Mouse (Mus musculus): ENCODE measurements around the gene Zmym6. TPM values are rescaled to one million over a fixed set of nuclear protein-coding genes. Genes with fewer than 3 reads are reported as not detected.

Zmym6 gene
- polyA plus RNA-seq, 1 experiment from 2014 or later: 22.3 TPM

GRCm38 (mm10) chr4:127168914-127169345 lies 91.7 kb downstream of the Zmym6 start, which contains the start of gene Dlgap3:
Dlgap3 (plus strand) TSS chr4:127169204.
- no peaks in the 10 kb centered on the region for H3K9me3 ChIP-seq (ENCODE audit: control insufficient read depth, low read length)
- peaks cover 47% of the 10 kb centered on the region for H3K27me3 ChIP-seq (ENCODE audit: control insufficient read depth, insufficient read depth, low read length)
- H3K9ac ChIP-seq (ENCODE audit: low read length): peak within 1 kb of the TSS; percentile 45; the same call in 1 of the 2 replicates
- H3K27ac ChIP-seq (replicated peaks; ENCODE audit: low read depth, low read length): no peak within 1 kb of the TSS
- peak within 1 kb of the TSS; percentile 100 for H3K4me2 ChIP-seq (ENCODE audit: low read depth, severe bottlenecking)
- WGBS: 0% methylated on average over 34 of the region's 67 CpGs
- no peaks in the 10 kb centered on the region for H3K36me3 ChIP-seq (ENCODE audit: control insufficient read depth, insufficient read depth, low read length)
- H3K4me1 ChIP-seq (ENCODE audit: control insufficient read depth, insufficient read depth, low read length): peaks cover 9% of the 10 kb centered on the region
- DNase-seq (ENCODE audit: low spot score) (no peak), ATAC-seq (ENCODE audit: insufficient number of reproducible peaks, low FRiP score, low TSS enrichment, low read depth) (peak; percentile 25; the same call in 1 of the 2 replicates)
- H3K4me3 ChIP-seq (ENCODE audit: low read depth, low read length): peak within 1 kb of the TSS; percentile 65

- H3K36me3 ChIP-seq (ENCODE audit: control insufficient read depth, insufficient read depth, low read length): no peaks in the 10 kb centered on the region
- peak; percentile 49 for ATAC-seq (ENCODE audit: insufficient number of reproducible peaks, low FRiP score, low TSS enrichment, low read depth)
- H3K4me1 ChIP-seq (ENCODE audit: control insufficient read depth, insufficient read depth, low read length): peaks cover 9% of the 10 kb centered on the region
- 2% methylated on average over 43 of the region's 51 CpGs for WGBS
- peak; percentile 46 for DNase-seq (ENCODE audit: low spot score)
- H3K4me2 ChIP-seq (ENCODE audit: low read depth, severe bottlenecking): peak overlapping the region; percentile 100
- peak overlapping the region; percentile 65 for H3K4me3 ChIP-seq (ENCODE audit: low read depth, low read length)
- peaks cover 47% of the 10 kb centered on the region for H3K27me3 ChIP-seq (ENCODE audit: control insufficient read depth, insufficient read depth, low read length)
- no peak overlapping the region for H3K27ac ChIP-seq (replicated peaks; ENCODE audit: low read depth, low read length)
- H3K9ac ChIP-seq (ENCODE audit: low read length): peak overlapping the region; percentile 45; the same call in 1 of the 2 replicates
- H3K9me3 ChIP-seq (ENCODE audit: control insufficient read depth, low read length): no peaks in the 10 kb centered on the region
Observed at GRCm38 (mm10) chr4:127169346-127170221, 92.4 kb downstream of the Zmym6 start.

- Histone ChIP-seq H3K4me1 (ENCODE audit: control insufficient read depth, insufficient read depth, low read length) (peaks cover 9% of the 10 kb centered on the region), H3K4me3 (ENCODE audit: low read depth, low read length) (no peak overlapping the region), H3K9me3 (ENCODE audit: control insufficient read depth, low read length) (no peaks in the 10 kb centered on the region), H3K36me3 (ENCODE audit: control insufficient read depth, insufficient read depth, low read length) (no peaks in the 10 kb centered on the region), H3K9ac (ENCODE audit: low read length) (no peak overlapping the region), H3K27ac (replicated peaks; ENCODE audit: low read depth, low read length) (no peak overlapping the region), H3K4me2 (ENCODE audit: low read depth, severe bottlenecking) (no peak overlapping the region), H3K27me3 (ENCODE audit: control insufficient read depth, insufficient read depth, low read length) (peaks cover 47% of the 10 kb centered on the region)
- no peak for ATAC-seq (ENCODE audit: insufficient number of reproducible peaks, low FRiP score, low TSS enrichment, low read depth)
- 54% methylated on average over 5 of the region's 5 CpGs for WGBS
- DNase-seq (ENCODE audit: low spot score): no peak
Observed at GRCm38 (mm10) chr4:127170866-127171265, 93.7 kb downstream of the Zmym6 start.

- H3K9ac ChIP-seq (ENCODE audit: low read length): no peak overlapping the region
- H3K27ac ChIP-seq (replicated peaks; ENCODE audit: low read depth, low read length): no peak overlapping the region
- no peaks in the 10 kb centered on the region for H3K36me3 ChIP-seq (ENCODE audit: control insufficient read depth, insufficient read depth, low read length)
- peaks cover 9% of the 10 kb centered on the region for H3K4me1 ChIP-seq (ENCODE audit: control insufficient read depth, insufficient read depth, low read length)
- peaks cover 47% of the 10 kb centered on the region for H3K27me3 ChIP-seq (ENCODE audit: control insufficient read depth, insufficient read depth, low read length)
- ATAC-seq (ENCODE audit: insufficient number of reproducible peaks, low FRiP score, low TSS enrichment, low read depth): no peak
- H3K4me3 ChIP-seq (ENCODE audit: low read depth, low read length): no peak overlapping the region
- no peak for DNase-seq (ENCODE audit: low spot score)
- no peak overlapping the region for H3K4me2 ChIP-seq (ENCODE audit: low read depth, severe bottlenecking)
- WGBS: 38% methylated on average over 4 of the region's 4 CpGs
- no peaks in the 10 kb centered on the region for H3K9me3 ChIP-seq (ENCODE audit: control insufficient read depth, low read length)
Observed at GRCm38 (mm10) chr4:127171341-127171905, 94.2 kb downstream of the Zmym6 start.

GRCm38 (mm10) chr4:127172119-127172518 lies 94.9 kb downstream of the Zmym6 start:
- ATAC-seq (ENCODE audit: insufficient number of reproducible peaks, low FRiP score, low TSS enrichment, low read depth): no peak
- DNase-seq (ENCODE audit: low spot score): no peak
- Histone ChIP-seq H3K27ac (replicated peaks; ENCODE audit: low read depth, low read length) (no peak overlapping the region), H3K4me1 (ENCODE audit: control insufficient read depth, insufficient read depth, low read length) (peaks cover 9% of the 10 kb centered on the region), H3K36me3 (ENCODE audit: control insufficient read depth, insufficient read depth, low read length) (no peaks in the 10 kb centered on the region), H3K4me3 (ENCODE audit: low read depth, low read length) (no peak overlapping the region), H3K27me3 (ENCODE audit: control insufficient read depth, insufficient read depth, low read length) (peaks cover 44% of the 10 kb centered on the region), H3K4me2 (ENCODE audit: low read depth, severe bottlenecking) (no peak overlapping the region), H3K9ac (ENCODE audit: low read length) (no peak overlapping the region), H3K9me3 (ENCODE audit: control insufficient read depth, low read length) (no peaks in the 10 kb centered on the region)
- 29% methylated on average over 7 of the region's 7 CpGs for WGBS

GRCm38 (mm10) chr4:127172614-127173013 lies 95.4 kb downstream of the Zmym6 start:
- no peak for DNase-seq (ENCODE audit: low spot score)
- H3K4me2 ChIP-seq (ENCODE audit: low read depth, severe bottlenecking): no peak overlapping the region
- no peak overlapping the region for H3K4me3 ChIP-seq (ENCODE audit: low read depth, low read length)
- H3K27ac ChIP-seq (replicated peaks; ENCODE audit: low read depth, low read length): no peak overlapping the region
- H3K9me3 ChIP-seq (ENCODE audit: control insufficient read depth, low read length): no peaks in the 10 kb centered on the region
- H3K36me3 ChIP-seq (ENCODE audit: control insufficient read depth, insufficient read depth, low read length): no peaks in the 10 kb centered on the region
- H3K4me1 ChIP-seq (ENCODE audit: control insufficient read depth, insufficient read depth, low read length): peaks cover 9% of the 10 kb centered on the region
- WGBS: 63% methylated on average over 4 of the region's 4 CpGs
- H3K27me3 ChIP-seq (ENCODE audit: control insufficient read depth, insufficient read depth, low read length): peaks cover 39% of the 10 kb centered on the region
- no peak overlapping the region for H3K9ac ChIP-seq (ENCODE audit: low read length)
- ATAC-seq (ENCODE audit: insufficient number of reproducible peaks, low FRiP score, low TSS enrichment, low read depth): no peak

- DNase-seq (ENCODE audit: low spot score) (peak; percentile 89), ATAC-seq (ENCODE audit: insufficient number of reproducible peaks, low FRiP score, low TSS enrichment, low read depth) (no peak)
- H3K9me3 ChIP-seq (ENCODE audit: control insufficient read depth, low read length): no peaks in the 10 kb centered on the region
- H3K36me3 ChIP-seq (ENCODE audit: control insufficient read depth, insufficient read depth, low read length): no peaks in the 10 kb centered on the region
- H3K4me2 ChIP-seq (ENCODE audit: low read depth, severe bottlenecking): no peak overlapping the region
- WGBS: under 1% methylated on average over 8 of the region's 8 CpGs
- no peak overlapping the region for H3K27ac ChIP-seq (replicated peaks; ENCODE audit: low read depth, low read length)
- no peak overlapping the region for H3K4me3 ChIP-seq (ENCODE audit: low read depth, low read length)
- H3K27me3 ChIP-seq (ENCODE audit: control insufficient read depth, insufficient read depth, low read length): peaks cover 30% of the 10 kb centered on the region
- peaks cover 6% of the 10 kb centered on the region for H3K4me1 ChIP-seq (ENCODE audit: control insufficient read depth, insufficient read depth, low read length)
- H3K9ac ChIP-seq (ENCODE audit: low read length): no peak overlapping the region
Observed at GRCm38 (mm10) chr4:127173461-127173860, 96.3 kb downstream of the Zmym6 start.
